Mouse (Mus musculus) heart, embryonic 12.5 days (tissue): ENCODE results near the gene Prps1. TPM values are rescaled to one million over a fixed set of nuclear protein-coding genes. Genes with fewer than 3 reads are reported as not detected.

Experiments used
- ATAC-seq: fragments of 200-750 bp; cut with Nextera tagmentation; 2 replicates; pipeline ENCODE4 v1.8.0; 2017; ENCODE audit warnings: moderate TSS enrichment, moderate library complexity; ENCODE audit not compliant: insufficient number of reproducible peaks, low FRiP score
- H3K27ac ChIP-seq: fragments of 300-500 bp; sonication (generic); 2 replicates; pipeline ENCODE4 v1.5.1; 2016; ENCODE audit warnings: mild to moderate bottlenecking, moderate library complexity; ENCODE audit not compliant: poor library complexity, severe bottlenecking
- H3K27me3 ChIP-seq: fragments of 300-500 bp; sonication (generic); replicated peaks from 2 replicates; pipeline ENCODE4 v1.6.1; 2016; ENCODE audit warnings: mild to moderate bottlenecking, moderate library complexity
- H3K36me3 ChIP-seq: fragments of 300-500 bp; sonication (generic); 2 replicates; pipeline ENCODE4 v1.6.1; 2016; ENCODE audit warnings: mild to moderate bottlenecking, moderate library complexity
- H3K4me1 ChIP-seq: fragments of 300-500 bp; sonication (generic); replicated peaks from 2 replicates; pipeline ENCODE4 v1.6.1; 2016; ENCODE audit warnings: mild to moderate bottlenecking
- H3K4me2 ChIP-seq: fragments of 300-500 bp; sonication (generic); 2 replicates; pipeline ENCODE4 v1.6.1; 2016; ENCODE audit warnings: mild to moderate bottlenecking, moderate library complexity
- H3K4me3 ChIP-seq: fragments of 300-500 bp; sonication (generic); 2 replicates; pipeline ENCODE4 v1.5.1; 2016; ENCODE audit warnings: mild to moderate bottlenecking
- H3K9ac ChIP-seq: fragments of 300-500 bp; sonication (generic); 2 replicates; pipeline ENCODE4 v1.6.1; 2016; ENCODE audit warnings: mild to moderate bottlenecking, moderate library complexity
- H3K9me3 ChIP-seq: fragments of 300-500 bp; sonication (generic); replicated peaks from 2 replicates; pipeline ENCODE4 v1.6.1; 2016; ENCODE audit warnings: mild to moderate bottlenecking, moderate library complexity
- WGBS: fragments of 180-500 bp; shearing (Covaris S2); methylation state at CpG from one replicate; pipeline ENCODE4 v1.1.7; 2016; 5-methylcytosine and 5-hydroxymethylcytosine counted together
- polyA plus RNA-seq: library from polyadenylated mRNA; unstranded; fragments of >200 nt; fragmentation: Nextera tagmentation; extraction: Ambion mirVana; gene quantifications from 2 replicates; pipeline ENCODE4 v1.2.1, GENCODE M21; 2016

The Prps1 gene
- 61.7 and 68.5 TPM in 2 replicates for polyA plus RNA-seq

DNA sequence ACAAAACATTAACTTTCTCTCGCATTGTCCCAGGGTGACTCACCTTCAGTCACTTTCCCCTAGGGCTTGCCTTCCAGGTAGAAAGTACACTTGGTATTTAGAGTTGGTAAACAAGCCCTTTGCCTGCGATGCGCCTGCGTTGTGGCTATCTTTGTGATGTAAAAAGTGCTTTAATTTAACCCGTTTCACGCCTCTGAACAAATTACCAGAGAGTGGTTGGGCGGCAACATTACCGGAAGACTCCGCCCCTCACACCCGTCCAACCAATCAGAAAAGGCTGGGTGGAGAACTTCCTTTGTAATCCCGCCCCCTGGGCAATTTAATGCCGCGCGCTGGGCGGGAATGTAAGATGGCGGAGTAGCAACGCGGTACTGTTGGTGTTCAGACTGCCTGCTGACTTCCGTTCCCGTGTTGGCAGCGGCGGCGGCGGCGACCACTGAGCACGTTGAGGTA lies at the start of gene Prps1:
Prps1 (plus strand) TSS at position 335 of the 453 bp plus-strand sequence.
- Histone ChIP-seq H3K4me2 (peak within 1 kb of the TSS; percentile 68), H3K27ac (no peak within 1 kb of the TSS), H3K4me3 (peak within 1 kb of the TSS; percentile 77), H3K4me1 (no peaks in the 10 kb centered on the region), H3K9me3 (no peaks in the 10 kb centered on the region), H3K9ac (peak within 1 kb of the TSS; percentile 70), H3K27me3 (no peaks in the 10 kb centered on the region), H3K36me3 (no peaks in the 10 kb centered on the region)
- peak; percentile 91 for ATAC-seq
- WGBS, result 16% methylated on average over 26 of the region's 26 CpGs

DNA sequence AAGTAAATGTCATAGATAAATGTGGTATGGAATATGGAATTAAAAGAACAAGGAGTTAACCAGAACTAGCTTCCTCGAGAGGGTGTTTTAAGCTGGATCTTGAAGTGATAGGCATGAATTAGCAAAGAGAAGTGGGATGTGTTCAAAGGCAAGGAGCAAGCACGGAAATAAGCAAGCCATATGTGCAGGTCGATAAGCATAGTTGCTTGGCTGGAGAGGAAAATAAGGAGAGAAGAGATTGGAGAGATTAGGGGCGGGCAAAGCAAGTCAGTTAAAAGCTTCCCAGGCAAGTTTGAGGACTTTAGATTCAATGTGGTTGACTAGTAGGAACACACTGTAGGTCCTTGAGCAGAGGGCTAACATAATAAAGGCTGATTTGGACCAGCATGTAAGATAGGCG lies 48.8 kb upstream of the Prps1 start:
- no peak for ATAC-seq
- Histone ChIP-seq H3K4me3 (no peak overlapping the region), H3K27ac (no peak overlapping the region), H3K4me1 (no peaks in the 10 kb centered on the region), H3K27me3 (peaks cover 2% of the 10 kb centered on the region; the same call in 1 of the 2 replicates), H3K9me3 (no peaks in the 10 kb centered on the region), H3K9ac (no peak overlapping the region), H3K4me2 (no peak overlapping the region), H3K36me3 (no peaks in the 10 kb centered on the region)
- 68% methylated on average over 5 of the region's 5 CpGs for WGBS

DNA sequence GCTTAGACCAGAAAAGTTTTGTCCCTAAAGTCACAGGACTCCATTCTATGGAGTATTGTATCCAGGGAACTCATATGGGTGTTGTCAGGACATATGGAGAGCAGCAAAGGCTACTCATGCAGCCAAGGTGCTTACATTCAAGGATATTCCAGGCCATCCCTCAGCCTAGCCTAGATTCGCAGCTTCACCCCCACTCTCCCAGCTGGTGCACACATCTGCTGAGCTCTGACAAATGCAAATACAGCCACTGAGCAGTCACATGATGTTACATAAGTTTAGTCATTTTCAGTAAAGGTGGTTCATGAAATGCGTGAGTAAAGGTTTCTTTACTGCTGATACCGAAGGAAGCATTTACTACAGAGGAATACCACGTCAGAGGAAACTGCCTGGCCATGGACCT lies 37.9 kb upstream of the Prps1 start:
- H3K4me3 ChIP-seq, result no peak overlapping the region
- no peaks in the 10 kb centered on the region for H3K4me1 ChIP-seq
- H3K9ac ChIP-seq, result no peak overlapping the region
- no peak overlapping the region for H3K27ac ChIP-seq
- WGBS, result 83% methylated on average over 4 of the region's 4 CpGs
- no peak overlapping the region for H3K4me2 ChIP-seq
- no peaks in the 10 kb centered on the region; the same call in 1 of the 2 replicates for H3K27me3 ChIP-seq
- H3K36me3 ChIP-seq, result no peaks in the 10 kb centered on the region
- ATAC-seq, result no peak
- 0 out of 2 replicates have a peak, but pooled peaks cover 2% of the 10 kb centered on the region for H3K9me3 ChIP-seq

DNA sequence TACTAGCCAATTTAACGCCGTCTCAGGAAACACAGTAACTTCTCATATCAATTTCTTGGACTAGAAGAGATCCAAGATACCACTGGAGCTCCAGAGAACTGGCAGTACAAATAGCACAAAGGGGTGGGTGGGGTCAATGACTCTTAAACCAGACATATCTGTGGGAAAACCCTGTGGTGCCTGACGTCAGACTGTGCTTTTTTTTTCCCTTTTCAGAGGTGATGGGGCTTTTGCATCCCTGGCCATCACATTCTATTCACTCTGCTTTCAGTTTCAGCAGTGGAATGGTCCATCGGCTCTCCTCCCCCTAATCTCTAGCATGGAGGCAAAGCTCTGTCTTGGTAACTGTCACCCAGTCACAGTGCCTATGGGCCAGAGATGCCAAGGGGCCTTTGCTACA lies 29.3 kb upstream of the Prps1 start:
- H3K36me3 ChIP-seq, result no peaks in the 10 kb centered on the region
- no peak overlapping the region for H3K9ac ChIP-seq
- H3K9me3 ChIP-seq, result no peaks in the 10 kb centered on the region
- no peak overlapping the region for H3K4me2 ChIP-seq
- no peak overlapping the region for H3K27ac ChIP-seq
- no peak overlapping the region for H3K4me3 ChIP-seq
- no peaks in the 10 kb centered on the region for H3K4me1 ChIP-seq
- 64% methylated on average over 4 of the region's 4 CpGs for WGBS
- peaks cover 6% of the 10 kb centered on the region; the same call in 1 of the 2 replicates for H3K27me3 ChIP-seq
- ATAC-seq, result no peak

DNA sequence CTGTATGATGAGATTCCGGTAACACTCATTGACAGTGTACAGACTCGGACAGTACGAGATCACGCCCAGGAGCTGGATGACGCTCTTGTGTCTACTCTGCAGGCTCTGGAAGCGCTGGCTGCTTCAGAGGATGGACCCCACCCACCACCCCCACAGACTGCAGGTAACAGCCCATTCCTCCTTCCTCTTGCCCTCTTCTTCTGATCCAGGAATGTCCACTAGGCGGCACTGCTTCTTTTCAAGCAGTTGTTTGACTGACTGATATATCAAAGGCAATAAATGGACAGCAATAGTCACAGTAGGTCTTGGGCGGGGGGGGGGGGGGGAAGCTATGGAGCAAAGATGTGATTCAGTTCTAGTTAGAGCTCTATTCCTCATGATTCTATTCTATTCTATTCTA lies 28.2 kb upstream of the Prps1 start:
- Histone ChIP-seq H3K36me3 (no peaks in the 10 kb centered on the region), H3K4me3 (no peak overlapping the region), H3K27me3 (peaks cover 12% of the 10 kb centered on the region; the same call in 1 of the 2 replicates), H3K4me2 (no peak overlapping the region), H3K9ac (no peak overlapping the region), H3K27ac (no peak overlapping the region), H3K9me3 (no peaks in the 10 kb centered on the region), H3K4me1 (no peaks in the 10 kb centered on the region)
- no peak for ATAC-seq
- 63% methylated on average over 8 of the region's 8 CpGs for WGBS

DNA sequence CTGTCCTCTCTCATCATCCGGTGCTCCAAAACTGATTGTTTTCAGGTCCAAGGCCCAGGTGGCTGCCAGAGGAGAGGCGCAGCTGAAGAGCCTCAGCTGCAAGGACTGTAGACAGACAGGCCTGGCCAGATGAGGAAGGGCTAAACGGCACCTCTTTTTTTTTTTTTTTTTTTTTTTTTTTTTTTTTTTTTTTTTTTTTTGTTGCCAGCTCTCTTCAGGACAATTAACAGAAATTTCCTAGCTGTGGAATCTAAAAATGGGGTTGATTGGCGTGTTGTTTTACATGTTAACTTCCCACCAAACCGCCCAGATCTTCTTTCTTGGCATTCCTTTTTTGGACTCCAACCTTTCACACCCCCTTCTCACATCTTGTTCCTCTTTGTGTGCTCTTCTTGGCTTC lies 26.4 kb upstream of the Prps1 start:
- H3K4me3 ChIP-seq, result no peak overlapping the region
- WGBS, result 79% methylated on average over 5 of the region's 5 CpGs

DNA sequence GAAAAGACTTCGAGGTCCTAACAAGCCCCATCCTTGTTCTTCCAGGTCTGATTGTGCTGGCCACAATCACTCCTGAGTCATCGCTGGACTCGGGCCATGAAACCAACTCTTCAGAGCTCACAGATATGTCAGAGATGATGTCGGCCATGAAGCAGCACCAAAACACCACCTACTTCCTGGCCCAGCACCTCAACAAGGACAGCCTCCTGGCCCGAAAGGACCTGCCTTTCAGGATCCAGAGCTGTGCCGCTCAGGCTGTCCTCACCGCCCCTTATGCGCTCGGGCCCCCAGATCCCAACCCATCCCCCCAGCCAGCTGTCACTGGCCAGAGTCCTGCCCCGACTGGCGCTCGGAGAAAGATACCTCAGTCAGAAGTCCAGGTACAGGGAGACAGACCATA lies 25.9 kb upstream of the Prps1 start:
- Histone ChIP-seq H3K9ac (no peak overlapping the region), H3K4me2 (no peak overlapping the region), H3K27ac (no peak overlapping the region), H3K27me3 (peaks cover 33% of the 10 kb centered on the region), H3K9me3 (no peaks in the 10 kb centered on the region), H3K4me1 (no peaks in the 10 kb centered on the region), H3K36me3 (no peaks in the 10 kb centered on the region), H3K4me3 (no peak overlapping the region)
- 0 out of 2 replicates have a peak, but pooled peaks have one; percentile 25 for ATAC-seq
- 77% methylated on average over 12 of the region's 12 CpGs for WGBS

More for the DNA sequence above, 26.4 kb upstream of the Prps1 start:
- no peak for ATAC-seq
- Histone ChIP-seq H3K9ac (no peak overlapping the region), H3K9me3 (no peaks in the 10 kb centered on the region), H3K4me2 (no peak overlapping the region), H3K36me3 (no peaks in the 10 kb centered on the region), H3K27ac (no peak overlapping the region), H3K4me1 (no peaks in the 10 kb centered on the region), H3K27me3 (peaks cover 29% of the 10 kb centered on the region)

DNA sequence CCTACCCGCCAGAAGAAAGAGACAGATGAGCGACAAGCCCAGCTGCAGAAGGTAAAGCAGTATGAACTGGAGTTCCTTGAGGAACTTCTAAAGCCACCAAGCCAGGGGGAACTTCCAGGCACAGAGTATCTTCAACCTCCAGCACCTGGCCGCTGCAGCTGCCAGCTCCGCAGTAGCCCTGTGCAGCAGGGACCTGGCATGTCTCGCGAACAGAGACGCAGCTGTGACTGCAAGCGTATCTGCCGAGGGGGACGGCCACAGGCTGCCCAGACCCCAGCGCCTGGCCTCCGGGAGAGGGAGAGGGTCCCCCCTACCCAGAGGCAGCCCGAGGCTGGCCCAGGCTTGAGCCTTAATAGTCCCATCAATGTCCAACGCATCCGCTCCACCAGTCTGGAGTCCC lies 24.4 kb upstream of the Prps1 start:
- no peak for ATAC-seq
- H3K4me1 ChIP-seq, result no peaks in the 10 kb centered on the region
- no peak overlapping the region for H3K27ac ChIP-seq
- no peak overlapping the region for H3K9ac ChIP-seq
- no peaks in the 10 kb centered on the region for H3K36me3 ChIP-seq
- H3K4me2 ChIP-seq, result no peak overlapping the region
- 74% methylated on average over 15 of the region's 15 CpGs for WGBS
- peaks cover 41% of the 10 kb centered on the region for H3K27me3 ChIP-seq
- H3K4me3 ChIP-seq, result no peak overlapping the region
- H3K9me3 ChIP-seq, result no peaks in the 10 kb centered on the region

DNA sequence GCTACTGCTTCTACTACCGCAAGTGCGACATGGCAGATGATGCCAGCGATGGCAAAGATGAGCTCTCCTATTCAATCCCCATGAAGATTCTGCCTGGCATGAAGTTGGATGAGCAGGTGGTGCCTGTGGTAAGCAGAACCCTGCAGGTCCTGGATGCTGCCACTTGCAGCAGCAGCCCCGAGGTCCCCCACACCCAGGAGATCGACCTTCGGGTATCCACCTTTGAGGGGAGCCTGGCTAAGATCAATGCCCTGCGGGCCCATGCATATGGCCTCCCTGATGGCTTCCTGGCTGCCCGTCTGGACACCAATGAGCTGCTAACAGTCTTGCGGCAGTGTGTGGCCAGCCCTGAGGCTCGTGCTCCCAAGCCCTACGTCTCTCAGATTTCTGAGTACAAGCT lies 23.6 kb upstream of the Prps1 start:
- Histone ChIP-seq H3K9me3 (no peaks in the 10 kb centered on the region), H3K27ac (no peak overlapping the region), H3K4me2 (peak overlapping the region; percentile 36; the same call in 1 of the 2 replicates), H3K36me3 (no peaks in the 10 kb centered on the region), H3K4me3 (no peak overlapping the region), H3K4me1 (no peaks in the 10 kb centered on the region), H3K27me3 (peaks cover 41% of the 10 kb centered on the region), H3K9ac (no peak overlapping the region)
- WGBS, result 75% methylated on average over 11 of the region's 11 CpGs
- no peak for ATAC-seq

DNA sequence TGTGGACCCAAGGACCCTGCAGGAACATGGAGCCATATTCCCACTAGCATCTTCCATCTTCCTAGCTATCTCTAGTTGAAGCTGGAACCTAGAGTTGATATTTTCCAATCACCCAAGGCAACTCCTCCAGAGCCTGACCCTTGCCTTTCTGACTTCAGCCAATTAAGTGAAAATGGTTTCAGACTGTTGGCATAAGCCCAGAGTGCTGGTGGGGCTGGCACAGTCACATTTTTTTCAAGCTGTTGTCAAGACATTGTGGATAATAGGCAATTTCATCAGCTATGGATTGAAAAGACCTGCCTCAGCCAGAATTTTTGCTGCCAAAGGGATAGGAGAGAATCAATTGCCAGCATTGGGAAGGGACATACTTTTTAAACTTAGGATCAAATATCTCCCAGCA lies 18.5 kb upstream of the Prps1 start:
- Histone ChIP-seq H3K4me1 (no peaks in the 10 kb centered on the region), H3K27me3 (peaks cover 34% of the 10 kb centered on the region), H3K27ac (no peak overlapping the region), H3K4me3 (no peak overlapping the region), H3K9ac (no peak overlapping the region), H3K4me2 (no peak overlapping the region), H3K36me3 (no peaks in the 10 kb centered on the region), H3K9me3 (no peaks in the 10 kb centered on the region)
- no peak for ATAC-seq

DNA sequence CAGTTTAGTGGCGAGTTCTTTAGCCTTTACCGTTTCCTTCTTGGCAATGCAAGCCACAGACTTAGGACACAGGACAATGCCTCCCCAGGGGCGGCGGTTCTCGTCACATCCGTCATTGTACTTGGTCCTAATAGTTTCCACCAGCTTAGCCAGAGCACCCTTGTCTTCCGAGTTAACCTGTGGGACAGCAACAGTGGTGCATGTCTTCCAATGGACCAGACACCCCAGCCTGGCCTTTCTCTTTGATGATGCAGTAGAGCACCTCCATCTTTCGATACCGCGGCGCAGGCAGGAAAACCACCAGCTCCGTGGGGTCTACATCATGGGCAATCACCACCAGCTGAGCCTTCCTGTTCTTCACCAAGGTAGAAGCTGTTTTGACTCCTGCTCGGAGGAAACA lies 10.9 kb upstream of the Prps1 start:
- no peak overlapping the region for H3K9ac ChIP-seq
- no peaks in the 10 kb centered on the region for H3K9me3 ChIP-seq
- ATAC-seq, result no peak
- H3K4me1 ChIP-seq, result no peaks in the 10 kb centered on the region
- H3K4me3 ChIP-seq, result no peak overlapping the region
- H3K36me3 ChIP-seq, result no peaks in the 10 kb centered on the region
- H3K4me2 ChIP-seq, result no peak overlapping the region
- no peak overlapping the region for H3K27ac ChIP-seq
- H3K27me3 ChIP-seq, result 0 out of 2 replicates have a peak, but pooled peaks cover 3% of the 10 kb centered on the region
- WGBS, result 71% methylated on average over 13 of the region's 13 CpGs

DNA sequence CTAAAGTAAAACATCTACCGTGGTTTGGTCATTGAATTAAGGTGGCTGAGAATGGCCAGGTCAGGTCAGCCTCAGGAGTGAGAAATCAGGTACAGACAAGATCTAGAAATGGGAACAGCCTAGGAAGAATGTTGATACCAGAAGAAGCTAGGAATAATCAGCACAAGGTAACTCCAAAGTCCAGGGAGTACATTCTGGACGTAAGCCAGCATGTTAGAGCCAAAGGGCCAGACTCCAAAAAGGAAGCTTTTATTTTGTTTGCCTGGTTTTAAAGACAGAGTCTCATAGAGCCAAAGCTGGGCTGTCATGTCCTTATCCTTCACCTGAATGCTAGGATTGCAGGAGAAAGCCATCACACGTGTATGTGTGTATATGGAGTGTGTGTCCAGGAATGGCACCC lies 6.3 kb upstream of the Prps1 start:
- H3K27ac ChIP-seq, result no peak overlapping the region
- ATAC-seq, result no peak
- WGBS, result 70% methylated on average over 3 of the region's 3 CpGs
- no peaks in the 10 kb centered on the region for H3K9me3 ChIP-seq
- H3K27me3 ChIP-seq, result 0 out of 2 replicates have a peak, but pooled peaks cover 3% of the 10 kb centered on the region
- no peaks in the 10 kb centered on the region for H3K36me3 ChIP-seq
- no peak overlapping the region for H3K4me2 ChIP-seq
- no peaks in the 10 kb centered on the region for H3K4me1 ChIP-seq
- no peak overlapping the region for H3K4me3 ChIP-seq
- no peak overlapping the region for H3K9ac ChIP-seq
